In the genomic region with DNA sequence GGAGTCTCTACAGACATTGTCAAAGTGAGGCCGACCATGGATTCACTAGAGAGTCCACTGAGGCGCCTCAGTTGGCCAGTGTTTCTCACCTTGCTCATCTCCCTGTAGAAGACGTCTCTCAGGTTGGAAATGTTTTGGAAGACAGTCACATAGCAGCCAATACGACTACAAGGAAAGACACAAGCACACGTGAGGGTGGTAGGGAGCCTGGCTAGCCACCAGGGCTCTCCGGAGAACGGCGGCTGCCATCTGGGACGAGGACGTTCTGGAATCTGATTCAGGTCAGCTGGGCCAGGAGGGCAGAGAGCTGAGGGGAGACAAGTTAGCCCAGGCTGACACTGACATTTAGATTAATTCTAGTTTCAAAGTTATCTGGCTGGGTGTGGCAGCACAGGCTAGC, we compare ENCODE assay signal across 9 mouse cellular contexts.
"Had no signal": no experiment of that assay in that cellular context is flagged by ENCODE, and none has a peak within 500 bp of the region (broad histone marks: within the 10 kb centered on the region; RNA-seq: fewer than 3 reads in every experiment).

No protein-coding gene starts in this region.

- DNase-seq: kidney, postnatal 25 days; layer of hippocampus, adult 9-11 months; liver, embryonic 13.5 days; lung, adult 2 months; lung, postnatal 14 days; lung, postnatal 4 days; midbrain, embryonic 14.5 days; thymus, adult 18-20 months; thymus, postnatal 4 days had no signal
